8 mouse cellular contexts compared by ENCODE assay signal in genomic region chr9:83447176-83447575, GRCm38 (mm10). TPM values are rescaled to one million over a fixed set of nuclear protein-coding genes. Genes with fewer than 3 reads are reported as not detected.
DNase-seq lines count a peak whose midpoint lies in the region; ATAC-seq and TF ChIP-seq lines count a peak whose summit lies in the region.

No protein-coding gene starts in this region.

- no peaks in the 10 kb centered on the region for H3K9me3 ChIP-seq in kidney, postnatal 0 days (replicated peaks; ENCODE audit: low read length)
- no peaks in the 10 kb centered on the region for H3K9me3 ChIP-seq in embryonic facial prominence, embryonic 14.5 days (ENCODE audit: control insufficient read depth, low read length)
- H3K9me3 ChIP-seq in hindbrain, postnatal 0 days (ENCODE audit: low read length), result no peaks in the 10 kb centered on the region
- no peaks in the 10 kb centered on the region for H3K9me3 ChIP-seq in midbrain, postnatal 0 days (ENCODE audit: low read length)

- 60% methylated on average over 9 of the region's 9 CpGs for WGBS in kidney, postnatal 0 days
- 68% methylated on average over 9 of the region's 9 CpGs for WGBS in embryonic facial prominence, embryonic 14.5 days
- WGBS in hindbrain, postnatal 0 days, result 63% methylated on average over 9 of the region's 9 CpGs
- 58% methylated on average over 9 of the region's 9 CpGs for WGBS in midbrain, postnatal 0 days

- no peaks in the 10 kb centered on the region for H3K27me3 ChIP-seq in kidney, postnatal 0 days (ENCODE audit: insufficient read depth, low read length)
- H3K27me3 ChIP-seq in embryonic facial prominence, embryonic 14.5 days (replicated peaks; ENCODE audit: control insufficient read depth, insufficient read depth, low read length), result no peaks in the 10 kb centered on the region
- H3K27me3 ChIP-seq in hindbrain, postnatal 0 days (ENCODE audit: insufficient read depth, low read length), result no peaks in the 10 kb centered on the region
- H3K27me3 ChIP-seq in midbrain, postnatal 0 days (ENCODE audit: insufficient read depth, low read length), result no peaks in the 10 kb centered on the region

- no peak overlapping the region for H3K9ac ChIP-seq in kidney, postnatal 0 days (ENCODE audit: low read depth, low read length)
- H3K9ac ChIP-seq in embryonic facial prominence, embryonic 14.5 days (ENCODE audit: low read depth, low read length), result peak overlapping the region; percentile 65; the same call in 1 of the 2 replicates
- H3K9ac ChIP-seq in hindbrain, postnatal 0 days (replicated peaks; ENCODE audit: low read length), result no peak overlapping the region; the same call in 1 of the 2 replicates
- no peak overlapping the region; the same call in 1 of the 2 replicates for H3K9ac ChIP-seq in midbrain, postnatal 0 days (replicated peaks; ENCODE audit: low read length, poor library complexity, severe bottlenecking)

- no peak for DNase-seq in kidney, postnatal 0 days (ENCODE audit: low spot score)
- no peak for DNase-seq in kidney, postnatal 25 days
- no peak for DNase-seq in embryonic facial prominence, embryonic 14.5 days (ENCODE audit: low spot score)
- no peak for DNase-seq in hindbrain, postnatal 0 days (ENCODE audit: low spot score)
- no peak for DNase-seq in midbrain, postnatal 0 days (ENCODE audit: low spot score)
- DNase-seq in natural killer cell, adult 2 months (ENCODE audit: low spot score in 2 of 2), result no peak
- no peak for DNase-seq in cerebellum, adult 8-10 months
- DNase-seq in thymus, postnatal 36 days, result no peak

- no peak for ATAC-seq in kidney, postnatal 0 days (replicated peaks; ENCODE audit: low FRiP score, low read depth)
- ATAC-seq in embryonic facial prominence, embryonic 14.5 days (ENCODE audit: low read depth), result no peak
- no peak for ATAC-seq in hindbrain, postnatal 0 days
- ATAC-seq in midbrain, postnatal 0 days (ENCODE audit: low FRiP score), result no peak

- H3K4me3 ChIP-seq in kidney, postnatal 0 days (replicated peaks; ENCODE audit: low read depth, low read length), result peak overlapping the region; percentile 36
- H3K4me3 ChIP-seq in embryonic facial prominence, embryonic 14.5 days (ENCODE audit: low read depth, low read length), result peak overlapping the region; percentile 43
- H3K4me3 ChIP-seq in hindbrain, postnatal 0 days (ENCODE audit: low read length), result peak overlapping the region; percentile 38
- peak overlapping the region; percentile 32; the same call in 1 of the 2 replicates for H3K4me3 ChIP-seq in midbrain, postnatal 0 days (ENCODE audit: low read depth, low read length)

- H3K27ac ChIP-seq in kidney, postnatal 0 days, result no peak overlapping the region
- H3K27ac ChIP-seq in embryonic facial prominence, embryonic 14.5 days (replicated peaks; ENCODE audit: low read depth, low read length), result no peak overlapping the region
- H3K27ac ChIP-seq in hindbrain, postnatal 0 days, result no peak overlapping the region
- no peak overlapping the region for H3K27ac ChIP-seq in midbrain, postnatal 0 days (ENCODE audit: low read depth, low read length)

- peak overlapping the region; percentile 67 for H3K4me2 ChIP-seq in kidney, postnatal 0 days (ENCODE audit: low read length)
- H3K4me2 ChIP-seq in embryonic facial prominence, embryonic 14.5 days (ENCODE audit: low read depth, low read length), result peak overlapping the region; percentile 70
- peak overlapping the region; percentile 69 for H3K4me2 ChIP-seq in hindbrain, postnatal 0 days (ENCODE audit: low read depth, low read length)
- peak overlapping the region; percentile 65 for H3K4me2 ChIP-seq in midbrain, postnatal 0 days (ENCODE audit: low read depth, low read length, poor library complexity, severe bottlenecking)

- 0 out of 2 replicates have a peak, but pooled peaks cover 5% of the 10 kb centered on the region for H3K4me1 ChIP-seq in kidney, postnatal 0 days (replicated peaks; ENCODE audit: insufficient read depth, low read length)
- H3K4me1 ChIP-seq in embryonic facial prominence, embryonic 14.5 days (ENCODE audit: control insufficient read depth, insufficient read depth, low read length), result peaks cover 6% of the 10 kb centered on the region; the same call in 1 of the 2 replicates
- no peaks in the 10 kb centered on the region for H3K4me1 ChIP-seq in hindbrain, postnatal 0 days (ENCODE audit: insufficient read depth, low read length)
- no peaks in the 10 kb centered on the region for H3K4me1 ChIP-seq in midbrain, postnatal 0 days (ENCODE audit: insufficient read depth, low read length)

- no peak for TF ChIP-seq CTCF in kidney, postnatal 0 days (IDR thresholded peaks at IDR 0.05; ENCODE audit: low read depth)
- TF ChIP-seq CTCF in hindbrain, postnatal 0 days (IDR thresholded peaks at IDR 0.05; ENCODE audit: low read depth), result no peak
- no peak for TF ChIP-seq CTCF in midbrain, postnatal 0 days (IDR thresholded peaks at IDR 0.05)

- H3K36me3 ChIP-seq in kidney, postnatal 0 days (ENCODE audit: insufficient read depth, low read length), result no peaks in the 10 kb centered on the region
- no peaks in the 10 kb centered on the region for H3K36me3 ChIP-seq in embryonic facial prominence, embryonic 14.5 days (ENCODE audit: control insufficient read depth, insufficient read depth, low read length)
- H3K36me3 ChIP-seq in hindbrain, postnatal 0 days (ENCODE audit: insufficient read depth, low read length), result no peaks in the 10 kb centered on the region
- H3K36me3 ChIP-seq in midbrain, postnatal 0 days (ENCODE audit: insufficient read depth, low read length), result no peaks in the 10 kb centered on the region

RNA-seq across cellular contexts. Expression of gene Lca5, which starts 6.2 kb away (rescaled TPM):
- 10.9 and 14.9 TPM in 2 replicates for polyA plus RNA-seq in kidney, postnatal 0 days (2015; fragmentation: Nextera tagmentation; extraction: Ambion mirVana)
- polyA plus RNA-seq in embryonic facial prominence, embryonic 14.5 days (2014; fragmentation: Nextera tagmentation; extraction: Ambion mirVana), result 19.5 and 20.3 TPM in 2 replicates
- 6.5 and 12.7 TPM in 2 replicates for total RNA-seq in hindbrain, postnatal 0 days (2014; rRNA removed)
- 12.7 and 13.5 TPM in 2 replicates for polyA plus RNA-seq in hindbrain, postnatal 0 days (2015; fragmentation: Nextera tagmentation; extraction: Ambion mirVana)
- 12.8 and 28.6 TPM in 2 replicates for total RNA-seq in midbrain, postnatal 0 days (2014; rRNA removed)
- 11.0 and 14.5 TPM in 2 replicates for polyA plus RNA-seq in midbrain, postnatal 0 days (2015; fragmentation: Nextera tagmentation; extraction: Ambion mirVana)
